Mouse (Mus musculus) layer of hippocampus, adult 9-10 months (tissue): ENCODE measurements at regions not wholly inside any gene's neighbourhood (a gene's known extent, or its start where the extent isn't known, plus 50 kb on each side); places are given as distances from the start of the nearest gene placed in this dataset.

Source experiments
- DNase-seq: peaks from one replicate; pipeline ENCODE4 v3.0.0; 2022; ENCODE audit warnings: low spot score

- no peak for DNase-seq
Observed at GRCm38 (mm10) chr6:97741427-97741826, 65.4 kb upstream of the Mitf start.

- DNase-seq, result no peak
Observed at GRCm38 (mm10) chr6:97740851-97741201, 66.0 kb upstream of the Mitf start.

GRCm38 (mm10) chr6:97740107-97740850 is 66.6 kb upstream of the Mitf start:
- no peak for DNase-seq

- no peak for DNase-seq
Observed at GRCm38 (mm10) chr6:97738846-97739245, 68.0 kb upstream of the Mitf start.

GRCm38 (mm10) chr6:97730835-97731234 is 76.0 kb upstream of the Mitf start:
- no peak for DNase-seq

- no peak for DNase-seq
Observed at GRCm38 (mm10) chr6:97718184-97718910, 88.5 kb upstream of the Mitf start.

- DNase-seq, result no peak
Observed at GRCm38 (mm10) chr6:97707401-97707800, 90.1 kb upstream of the Frmd4b start.

GRCm38 (mm10) chr6:97704361-97704760 is 87.0 kb upstream of the Frmd4b start:
- DNase-seq, result no peak

GRCm38 (mm10) chr6:97699752-97700098 is 82.4 kb upstream of the Frmd4b start:
- no peak for DNase-seq

GRCm38 (mm10) chr6:97699054-97699751 is 81.9 kb upstream of the Frmd4b start:
- no peak for DNase-seq

- DNase-seq, result no peak
Observed at GRCm38 (mm10) chr6:97693281-97693680, 75.9 kb upstream of the Frmd4b start.

- no peak for DNase-seq
Observed at GRCm38 (mm10) chr6:97691136-97691535, 73.8 kb upstream of the Frmd4b start.

GRCm38 (mm10) chr6:97684335-97684734 is 67.0 kb upstream of the Frmd4b start:
- no peak for DNase-seq

- DNase-seq, result no peak
Observed at GRCm38 (mm10) chr6:97682213-97682612, 64.9 kb upstream of the Frmd4b start.

- DNase-seq, result peak; percentile 55
Observed at GRCm38 (mm10) chr6:97675181-97675756, 57.9 kb upstream of the Frmd4b start.

GRCm38 (mm10) chr6:97666818-97667629 is 49.7 kb upstream of the Frmd4b start:
- no peak for DNase-seq
